Mouse (Mus musculus): ENCODE results near the gene Rnf183. TPM values are rescaled to one million over a fixed set of nuclear protein-coding genes. Genes with fewer than 3 reads are reported as not detected.
A peak's percentile ranks its signal among the peaks of the same experiment; 100 is the strongest.

The Rnf183 gene
- polyA plus RNA-seq, 1 experiment: not detected

- H3K4me3 ChIP-seq (ENCODE audit: extremely low read depth, insufficient read depth, insufficient read length): no peak overlapping the region
- no peaks in the 10 kb centered on the region for H3K27me3 ChIP-seq (ENCODE audit: control insufficient read depth, insufficient read depth, low read length)
- 62% methylated on average over 2 of the region's 2 CpGs for WGBS
- no peak overlapping the region for H3K27ac ChIP-seq (ENCODE audit: insufficient read depth, low read length)
- H3K4me1 ChIP-seq (ENCODE audit: control insufficient read depth, insufficient read depth, insufficient read length): peaks cover 7% of the 10 kb centered on the region
- TF ChIP-seq POLR2A (IDR thresholded peaks at IDR 0.05; ENCODE audit: low read depth, low read length) (no peak), CTCF (IDR thresholded peaks at IDR 0.05; ENCODE audit: extremely low read depth, insufficient read depth, insufficient read length, insufficient replicate concordance) (no peak)
- DNase-seq (ENCODE audit: low read depth in 1 of 2, low spot score in 2 of 2): no peak
- no peaks in the 10 kb centered on the region for H3K36me3 ChIP-seq (ENCODE audit: control insufficient read depth, insufficient read depth, low read length)
These were observed 40.1 kb upstream of the Rnf183 start for GRCm38 (mm10) chr4:62475131-62475530.

GRCm38 (mm10) chr4:62472071-62472470 lies 37.0 kb upstream of the Rnf183 start:
- 90% methylated on average over 2 of the region's 2 CpGs for WGBS
- H3K4me1 ChIP-seq (ENCODE audit: control insufficient read depth, insufficient read depth, insufficient read length): no peaks in the 10 kb centered on the region; the same call in 1 of the 2 replicates
- DNase-seq (ENCODE audit: low read depth in 1 of 2, low spot score in 2 of 2): no peak
- TF ChIP-seq CTCF (IDR thresholded peaks at IDR 0.05; ENCODE audit: extremely low read depth, insufficient read depth, insufficient read length, insufficient replicate concordance) (no peak), POLR2A (IDR thresholded peaks at IDR 0.05; ENCODE audit: low read depth, low read length) (no peak)
- no peak overlapping the region for H3K4me3 ChIP-seq (ENCODE audit: extremely low read depth, insufficient read depth, insufficient read length)
- H3K27me3 ChIP-seq (ENCODE audit: control insufficient read depth, insufficient read depth, low read length): no peaks in the 10 kb centered on the region
- H3K36me3 ChIP-seq (ENCODE audit: control insufficient read depth, insufficient read depth, low read length): no peaks in the 10 kb centered on the region
- no peak overlapping the region for H3K27ac ChIP-seq (ENCODE audit: insufficient read depth, low read length)

- no peaks in the 10 kb centered on the region for H3K36me3 ChIP-seq (ENCODE audit: control insufficient read depth, insufficient read depth, low read length)
- H3K27ac ChIP-seq (ENCODE audit: insufficient read depth, low read length): no peak within 1 kb of the TSS
- TF ChIP-seq POLR2A (IDR thresholded peaks at IDR 0.05; ENCODE audit: low read depth, low read length) (no peak), CTCF (IDR thresholded peaks at IDR 0.05; ENCODE audit: extremely low read depth, insufficient read depth, insufficient read length, insufficient replicate concordance) (no peak)
- no peaks in the 10 kb centered on the region for H3K27me3 ChIP-seq (ENCODE audit: control insufficient read depth, insufficient read depth, low read length)
- H3K4me3 ChIP-seq (ENCODE audit: extremely low read depth, insufficient read depth, insufficient read length): peak within 1 kb of the TSS; percentile 59
- 2% methylated on average over 30 of the region's 30 CpGs for WGBS
- DNase-seq (ENCODE audit: low read depth in 1 of 2, low spot score in 2 of 2): peak in 1 of 2 experiments; percentile 54
- H3K4me1 ChIP-seq (ENCODE audit: control insufficient read depth, insufficient read depth, insufficient read length): no peaks in the 10 kb centered on the region; the same call in 1 of the 2 replicates
These were observed 35.6 kb upstream of the Rnf183 start, which contains the start of gene Wdr31 for GRCm38 (mm10) chr4:62470598-62471051. Wdr31 (minus strand) TSS chr4:62470896.

GRCm38 (mm10) chr4:62468158-62468557 lies 33.1 kb upstream of the Rnf183 start:
- WGBS: 89% methylated on average over 1 of the region's 1 CpGs

GRCm38 (mm10) chr4:62463124-62463523 lies 28.1 kb upstream of the Rnf183 start:
- H3K36me3 ChIP-seq (ENCODE audit: control insufficient read depth, insufficient read depth, low read length): no peaks in the 10 kb centered on the region
- no peaks in the 10 kb centered on the region for H3K4me1 ChIP-seq (ENCODE audit: control insufficient read depth, insufficient read depth, insufficient read length)
- TF ChIP-seq CTCF (IDR thresholded peaks at IDR 0.05; ENCODE audit: extremely low read depth, insufficient read depth, insufficient read length, insufficient replicate concordance) (no peak), POLR2A (IDR thresholded peaks at IDR 0.05; ENCODE audit: low read depth, low read length) (no peak)
- H3K27me3 ChIP-seq (ENCODE audit: control insufficient read depth, insufficient read depth, low read length): no peaks in the 10 kb centered on the region
- no peak overlapping the region for H3K27ac ChIP-seq (ENCODE audit: insufficient read depth, low read length)
- no peak for DNase-seq (ENCODE audit: low read depth in 1 of 2, low spot score in 2 of 2)
- H3K4me3 ChIP-seq (ENCODE audit: extremely low read depth, insufficient read depth, insufficient read length): no peak overlapping the region
- WGBS: 94% methylated on average over 2 of the region's 2 CpGs

More at GRCm38 (mm10) chr4:62468158-62468557, 33.1 kb upstream of the Rnf183 start:
- no peak for TF ChIP-seq CTCF (IDR thresholded peaks at IDR 0.05; ENCODE audit: extremely low read depth, insufficient read depth, insufficient read length, insufficient replicate concordance)
- Histone ChIP-seq H3K27ac (ENCODE audit: insufficient read depth, low read length) (no peak overlapping the region), H3K36me3 (ENCODE audit: control insufficient read depth, insufficient read depth, low read length) (no peaks in the 10 kb centered on the region), H3K27me3 (ENCODE audit: control insufficient read depth, insufficient read depth, low read length) (no peaks in the 10 kb centered on the region), H3K4me1 (ENCODE audit: control insufficient read depth, insufficient read depth, insufficient read length) (no peaks in the 10 kb centered on the region; the same call in 1 of the 2 replicates), H3K4me3 (ENCODE audit: extremely low read depth, insufficient read depth, insufficient read length) (no peak overlapping the region)
- no peak for DNase-seq (ENCODE audit: low read depth in 1 of 2, low spot score in 2 of 2)

- no peak overlapping the region; the same call in 1 of the 2 replicates for H3K27ac ChIP-seq (ENCODE audit: insufficient read depth, low read length)
- H3K4me1 ChIP-seq (ENCODE audit: control insufficient read depth, insufficient read depth, insufficient read length): no peaks in the 10 kb centered on the region
- TF ChIP-seq POLR2A (IDR thresholded peaks at IDR 0.05; ENCODE audit: low read depth, low read length) (no peak), CTCF (IDR thresholded peaks at IDR 0.05; ENCODE audit: extremely low read depth, insufficient read depth, insufficient read length, insufficient replicate concordance) (no peak)
- no peaks in the 10 kb centered on the region for H3K36me3 ChIP-seq (ENCODE audit: control insufficient read depth, insufficient read depth, low read length)
- no peak for DNase-seq (ENCODE audit: low read depth in 1 of 2, low spot score in 2 of 2)
- no peaks in the 10 kb centered on the region for H3K27me3 ChIP-seq (ENCODE audit: control insufficient read depth, insufficient read depth, low read length)
- 95% methylated on average over 8 of the region's 8 CpGs for WGBS
- no peak overlapping the region for H3K4me3 ChIP-seq (ENCODE audit: extremely low read depth, insufficient read depth, insufficient read length)
These were observed 25.3 kb upstream of the Rnf183 start for GRCm38 (mm10) chr4:62460348-62460747.

- no peak overlapping the region for H3K27ac ChIP-seq (ENCODE audit: insufficient read depth, low read length)
- no peak for DNase-seq (ENCODE audit: low read depth in 1 of 2, low spot score in 2 of 2)
- H3K4me3 ChIP-seq (ENCODE audit: extremely low read depth, insufficient read depth, insufficient read length): no peak overlapping the region
- 96% methylated on average over 3 of the region's 3 CpGs for WGBS
- H3K27me3 ChIP-seq (ENCODE audit: control insufficient read depth, insufficient read depth, low read length): no peaks in the 10 kb centered on the region
- TF ChIP-seq CTCF (IDR thresholded peaks at IDR 0.05; ENCODE audit: extremely low read depth, insufficient read depth, insufficient read length, insufficient replicate concordance) (no peak), POLR2A (IDR thresholded peaks at IDR 0.05; ENCODE audit: low read depth, low read length) (no peak)
- H3K36me3 ChIP-seq (ENCODE audit: control insufficient read depth, insufficient read depth, low read length): no peaks in the 10 kb centered on the region
- H3K4me1 ChIP-seq (ENCODE audit: control insufficient read depth, insufficient read depth, insufficient read length): no peaks in the 10 kb centered on the region
These were observed 24.0 kb upstream of the Rnf183 start for GRCm38 (mm10) chr4:62459081-62459480.
